Mouse (Mus musculus): Measurements from ENCODE around the gene Igf2. TPM values are rescaled to one million over a fixed set of nuclear protein-coding genes. Genes with fewer than 3 reads are reported as not detected.

Gene Igf2
- polyA plus RNA-seq, 1 experiment from 2014 or later, result 203 TPM

DNA sequence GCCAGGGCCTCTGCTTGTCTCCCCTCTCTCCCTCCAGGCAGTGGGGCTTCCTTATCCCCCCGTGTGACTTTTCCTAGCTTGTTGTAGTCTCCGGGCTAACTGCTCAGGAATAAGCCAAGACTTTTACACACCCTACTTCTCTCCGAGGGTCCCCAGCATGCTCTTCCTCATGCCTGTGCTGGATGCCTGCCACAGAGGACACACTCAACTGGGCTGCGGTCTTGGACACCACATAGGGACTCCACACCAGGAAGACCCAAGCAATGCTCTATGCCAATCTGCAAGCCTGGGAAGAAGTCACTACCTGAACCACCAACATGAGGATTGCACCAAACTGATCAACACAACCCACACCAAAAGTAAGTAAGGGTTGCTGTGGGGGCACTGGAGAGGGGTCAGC lies 507 bp downstream of the Igf2 start:
- WGBS, result 77% methylated on average over 4 of the region's 4 CpGs
- Histone ChIP-seq H3K9ac (no peak overlapping the region), H3K4me2 (no peak overlapping the region), H3K36me3 (no peaks in the 10 kb centered on the region), H3K27me3 (peaks cover 61% of the 10 kb centered on the region), H3K4me1 (replicated peaks) (peaks cover 7% of the 10 kb centered on the region; the same call in 1 of the 2 replicates), H3K9me3 (peaks cover 12% of the 10 kb centered on the region), H3K4me3 (no peak overlapping the region), H3K27ac (replicated peaks) (no peak overlapping the region)
- ATAC-seq (ENCODE audit: low read depth), result no peak

DNA sequence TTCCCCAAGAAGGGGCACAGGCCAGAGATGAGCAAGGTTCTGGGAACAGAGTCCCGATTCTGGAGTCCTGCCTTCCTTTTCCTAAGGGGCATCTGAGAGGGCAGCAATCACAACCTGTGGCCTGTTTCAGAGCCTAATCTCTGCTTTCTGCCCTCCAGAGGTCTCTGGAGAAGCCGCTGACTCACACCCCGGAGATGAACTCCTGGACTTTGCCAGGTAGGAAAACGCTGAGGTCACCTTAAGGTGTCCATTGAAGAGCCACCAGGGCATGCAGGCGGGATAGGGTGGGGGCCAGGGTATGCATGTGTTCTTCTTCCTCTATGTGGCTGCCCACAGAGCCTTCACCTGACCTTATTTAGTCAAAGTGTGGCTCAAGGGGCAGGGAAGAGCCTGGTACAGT lies 1.3 kb downstream of the Igf2 start:
- Histone ChIP-seq H3K27ac (replicated peaks) (no peak overlapping the region), H3K36me3 (no peaks in the 10 kb centered on the region), H3K4me1 (replicated peaks) (peaks cover 14% of the 10 kb centered on the region), H3K9me3 (peaks cover 10% of the 10 kb centered on the region), H3K9ac (no peak overlapping the region), H3K4me2 (no peak overlapping the region), H3K4me3 (no peak overlapping the region), H3K27me3 (peaks cover 69% of the 10 kb centered on the region)
- no peak for ATAC-seq (ENCODE audit: low read depth)
- 58% methylated on average over 5 of the region's 5 CpGs for WGBS

DNA sequence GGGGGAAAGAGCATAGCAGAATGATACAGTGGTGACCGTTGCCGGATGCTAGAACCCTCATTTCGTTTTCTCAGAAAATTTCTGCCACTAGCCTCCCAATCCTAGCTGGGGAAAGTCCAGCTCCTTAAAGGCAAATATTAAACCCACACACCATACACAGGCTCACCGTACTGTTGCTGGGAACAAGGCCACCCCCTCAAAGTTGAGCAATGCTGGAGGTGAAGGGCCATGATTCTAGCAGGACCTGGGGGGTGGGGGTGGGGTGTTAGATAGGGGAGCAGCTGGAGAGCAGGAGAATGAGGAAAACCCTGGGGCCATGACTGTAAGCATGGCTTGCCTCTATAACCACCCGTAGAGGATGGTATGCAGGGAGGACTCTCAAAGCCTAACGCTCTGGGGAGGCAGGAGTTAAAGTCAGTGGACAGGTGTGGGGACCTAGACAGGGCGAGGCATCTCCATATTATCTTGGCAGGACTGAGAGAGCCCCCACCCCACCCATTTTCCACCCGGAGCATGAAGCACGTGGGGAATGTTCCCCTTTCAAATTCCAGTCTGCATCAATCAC lies 2.1 kb downstream of the Igf2 start:
- peaks cover 77% of the 10 kb centered on the region for H3K27me3 ChIP-seq
- H3K4me3 ChIP-seq, result peak overlapping the region; percentile 25; the same call in 1 of the 2 replicates
- WGBS, result 6% methylated on average over 9 of the region's 9 CpGs
- ATAC-seq (ENCODE audit: low read depth), result no peak
- H3K36me3 ChIP-seq, result no peaks in the 10 kb centered on the region
- no peak overlapping the region for H3K27ac ChIP-seq (replicated peaks)
- peaks cover 16% of the 10 kb centered on the region for H3K4me1 ChIP-seq (replicated peaks)
- H3K9me3 ChIP-seq, result peaks cover 2% of the 10 kb centered on the region; the same call in 1 of the 2 replicates
- H3K9ac ChIP-seq, result no peak overlapping the region
- H3K4me2 ChIP-seq, result peak overlapping the region; percentile 44

- H3K9me3 ChIP-seq, result no peaks in the 10 kb centered on the region
- H3K4me3 ChIP-seq, result peak overlapping the region; percentile 25
- peak overlapping the region; percentile 44 for H3K4me2 ChIP-seq
- peak overlapping the region; percentile 58 for H3K9ac ChIP-seq
- H3K4me1 ChIP-seq (replicated peaks), result peaks cover 21% of the 10 kb centered on the region
- WGBS, result under 1% methylated on average over 53 of the region's 53 CpGs
- H3K27me3 ChIP-seq, result peaks cover 83% of the 10 kb centered on the region
- H3K27ac ChIP-seq (replicated peaks), result no peak overlapping the region
- no peaks in the 10 kb centered on the region for H3K36me3 ChIP-seq
- no peak for ATAC-seq (ENCODE audit: low read depth)
Measured at GRCm38 (mm10) chr7:142663931-142664421, 2.6 kb downstream of the Igf2 start.

DNA sequence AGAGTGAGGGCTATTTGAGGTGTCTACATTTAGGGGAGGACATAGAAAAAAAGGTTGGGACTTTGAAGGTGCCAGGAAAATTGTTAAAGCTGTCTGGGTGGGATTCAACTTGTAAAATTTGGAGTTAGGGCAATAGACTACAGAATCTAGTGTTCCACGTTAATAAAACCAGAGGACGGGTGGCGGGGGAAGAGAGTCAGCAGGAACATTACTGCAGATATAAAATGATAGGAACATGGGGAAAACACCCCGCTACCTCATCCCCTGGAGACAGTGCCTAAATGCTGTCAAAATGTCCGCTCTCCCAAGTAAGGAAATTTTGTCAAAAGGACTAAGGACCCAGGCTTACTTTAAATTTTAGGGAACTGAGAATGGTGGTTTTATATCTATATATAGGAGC lies 3.5 kb downstream of the Igf2 start:
- no peak for ATAC-seq (ENCODE audit: low read depth)
- no peaks in the 10 kb centered on the region for H3K36me3 ChIP-seq
- H3K4me3 ChIP-seq, result no peak overlapping the region
- H3K27me3 ChIP-seq, result peaks cover 91% of the 10 kb centered on the region
- H3K9ac ChIP-seq, result no peak overlapping the region
- 10% methylated on average over 5 of the region's 5 CpGs for WGBS
- no peak overlapping the region for H3K4me2 ChIP-seq
- no peak overlapping the region for H3K27ac ChIP-seq (replicated peaks)
- peaks cover 29% of the 10 kb centered on the region for H3K4me1 ChIP-seq (replicated peaks)
- no peaks in the 10 kb centered on the region for H3K9me3 ChIP-seq

GRCm38 (mm10) chr7:142661811-142662210 lies 4.8 kb downstream of the Igf2 start:
- no peaks in the 10 kb centered on the region for H3K9me3 ChIP-seq
- no peak overlapping the region for H3K4me2 ChIP-seq
- ATAC-seq (ENCODE audit: low read depth), result no peak
- H3K27ac ChIP-seq (replicated peaks), result no peak overlapping the region
- no peak overlapping the region for H3K4me3 ChIP-seq
- H3K9ac ChIP-seq, result no peak overlapping the region
- peaks cover 33% of the 10 kb centered on the region for H3K4me1 ChIP-seq (replicated peaks)
- no peaks in the 10 kb centered on the region for H3K36me3 ChIP-seq
- H3K27me3 ChIP-seq, result peaks cover 100% of the 10 kb centered on the region

DNA sequence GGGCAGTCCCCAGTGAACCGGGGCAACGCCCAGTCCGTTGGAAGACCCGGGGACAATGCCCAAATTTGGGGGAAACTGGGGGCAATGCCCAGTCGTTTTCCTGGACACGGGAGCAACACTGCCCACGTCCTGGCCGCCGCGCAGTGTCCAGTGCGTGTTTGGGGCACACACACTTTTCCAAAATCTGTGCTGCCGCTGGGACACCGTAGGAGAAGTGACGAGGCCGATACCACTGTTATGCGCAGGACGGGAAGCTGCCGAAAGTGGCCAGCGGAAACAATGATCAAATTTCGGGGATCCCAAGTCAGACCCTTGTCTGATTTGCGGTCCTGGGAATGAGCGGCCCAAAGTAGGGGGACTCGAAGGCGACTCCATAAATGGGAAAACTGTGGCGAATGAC lies 5.6 kb downstream of the Igf2 start:
- Histone ChIP-seq H3K9me3 (no peaks in the 10 kb centered on the region), H3K27ac (replicated peaks) (peak overlapping the region; percentile 59; the same call in 1 of the 2 replicates), H3K9ac (peak overlapping the region; percentile 58), H3K4me2 (peak overlapping the region; percentile 52), H3K36me3 (no peaks in the 10 kb centered on the region), H3K4me1 (replicated peaks) (peaks cover 33% of the 10 kb centered on the region), H3K4me3 (peak overlapping the region; percentile 36), H3K27me3 (peaks cover 100% of the 10 kb centered on the region)
- ATAC-seq (ENCODE audit: low read depth), result no peak
- under 1% methylated on average over 25 of the region's 25 CpGs for WGBS

- Histone ChIP-seq H3K36me3 (no peaks in the 10 kb centered on the region), H3K4me2 (peak overlapping the region; percentile 52), H3K27ac (replicated peaks) (peak overlapping the region; percentile 59), H3K9me3 (no peaks in the 10 kb centered on the region), H3K4me1 (replicated peaks) (peaks cover 33% of the 10 kb centered on the region), H3K27me3 (peaks cover 100% of the 10 kb centered on the region), H3K9ac (peak overlapping the region; percentile 58), H3K4me3 (peak overlapping the region; percentile 36)
- ATAC-seq (ENCODE audit: low read depth), result no peak
- under 1% methylated on average over 29 of the region's 29 CpGs for WGBS
Measured at GRCm38 (mm10) chr7:142660651-142660945, 6.0 kb downstream of the Igf2 start.

GRCm38 (mm10) chr7:142659767-142660650 lies 6.6 kb downstream of the Igf2 start:
- Histone ChIP-seq H3K36me3 (no peaks in the 10 kb centered on the region), H3K4me1 (replicated peaks) (peaks cover 33% of the 10 kb centered on the region), H3K4me3 (peak overlapping the region; percentile 36), H3K4me2 (peak overlapping the region; percentile 52), H3K9me3 (no peaks in the 10 kb centered on the region), H3K9ac (peak overlapping the region; percentile 64), H3K27ac (replicated peaks) (peak overlapping the region; percentile 59), H3K27me3 (peaks cover 100% of the 10 kb centered on the region)
- WGBS, result under 1% methylated on average over 43 of the region's 43 CpGs
- peak; percentile 37; the same call in 1 of the 2 replicates for ATAC-seq (ENCODE audit: low read depth)

- Histone ChIP-seq H3K27me3 (peaks cover 100% of the 10 kb centered on the region), H3K9ac (peak overlapping the region; percentile 64), H3K4me3 (peak overlapping the region; percentile 36), H3K4me2 (peak overlapping the region; percentile 52), H3K36me3 (no peaks in the 10 kb centered on the region), H3K4me1 (replicated peaks) (peaks cover 32% of the 10 kb centered on the region), H3K9me3 (no peaks in the 10 kb centered on the region), H3K27ac (replicated peaks) (peak overlapping the region; percentile 52; the same call in 1 of the 2 replicates)
- 1% methylated on average over 57 of the region's 70 CpGs for WGBS
- peak; percentile 40 for ATAC-seq (ENCODE audit: low read depth)
Measured at GRCm38 (mm10) chr7:142659181-142659681, 7.4 kb downstream of the Igf2 start.

- WGBS, result 0% methylated on average over 38 of the region's 40 CpGs
Measured at GRCm38 (mm10) chr7:142658681-142659180, 7.9 kb downstream of the Igf2 start.

More at GRCm38 (mm10) chr7:142658681-142659180, 7.9 kb downstream of the Igf2 start:
- ATAC-seq (ENCODE audit: low read depth), result peak; percentile 17
- Histone ChIP-seq H3K27ac (replicated peaks) (peak overlapping the region; percentile 52; the same call in 1 of the 2 replicates), H3K36me3 (no peaks in the 10 kb centered on the region), H3K9ac (peak overlapping the region; percentile 64), H3K4me2 (peak overlapping the region; percentile 52), H3K9me3 (no peaks in the 10 kb centered on the region), H3K4me1 (replicated peaks) (peaks cover 27% of the 10 kb centered on the region), H3K27me3 (peaks cover 100% of the 10 kb centered on the region), H3K4me3 (peak overlapping the region; percentile 36)
